Mouse (Mus musculus) liver, embryonic 13.5 days (tissue): ENCODE results near the gene Lrrc41. TPM values are rescaled to one million over a fixed set of nuclear protein-coding genes. Genes with fewer than 3 reads are reported as not detected.
A peak's percentile ranks its signal among the peaks of the same experiment; 100 is the strongest.

Source experiments
- ATAC-seq: fragments of 200-750 bp; cut with Nextera tagmentation; 2 replicates; pipeline ENCODE4 v1.8.0; 2017; ENCODE audit warnings: low read depth, mild to moderate bottlenecking, moderate number of reproducible peaks, moderate library complexity
- DNase-seq: peaks from one replicate; pipeline ENCODE4 v3.0.0; 2022
- H3K27ac ChIP-seq: fragments of 300-500 bp; sonication (generic); 2 replicates; pipeline ENCODE4 v1.5.1; 2015; ENCODE audit warnings: moderate library complexity, mild to moderate bottlenecking, inconsistent platforms
- H3K27me3 ChIP-seq: fragments of 300-500 bp; sonication (generic); 2 replicates; pipeline ENCODE4 v1.6.1; 2015; ENCODE audit warnings: mild to moderate bottlenecking, inconsistent platforms
- H3K36me3 ChIP-seq: fragments of 300-500 bp; sonication (generic); 2 replicates; pipeline ENCODE4 v1.6.1; 2015; ENCODE audit warnings: mild to moderate bottlenecking, inconsistent platforms
- H3K4me1 ChIP-seq: fragments of 300-500 bp; sonication (generic); replicated peaks from 2 replicates; pipeline ENCODE4 v1.6.1; 2015; ENCODE audit warnings: inconsistent platforms
- H3K4me2 ChIP-seq: fragments of 300-500 bp; sonication (generic); 2 replicates; pipeline ENCODE4 v1.6.1; 2015; ENCODE audit warnings: inconsistent platforms, mild to moderate bottlenecking, moderate library complexity
- H3K4me3 ChIP-seq: fragments of 300-500 bp; sonication (generic); replicated peaks from 2 replicates; pipeline ENCODE4 v1.5.1; 2015; ENCODE audit warnings: mild to moderate bottlenecking, inconsistent platforms
- H3K9ac ChIP-seq: fragments of 300-500 bp; sonication (generic); 2 replicates; pipeline ENCODE4 v1.6.1; 2015; ENCODE audit warnings: mild to moderate bottlenecking, inconsistent platforms
- H3K9me3 ChIP-seq: fragments of 300-500 bp; sonication (generic); replicated peaks from 2 replicates; pipeline ENCODE4 v1.6.1; 2016; ENCODE audit warnings: inconsistent platforms
- WGBS: fragments of 180-500 bp; shearing (Covaris S2); methylation state at CpG from one replicate; pipeline ENCODE4 v1.1.7; 2015; ENCODE audit not compliant: insufficient replicate concordance; 5-methylcytosine and 5-hydroxymethylcytosine counted together
- polyA plus RNA-seq: library from polyadenylated mRNA; unstranded; fragments of >200 nt; fragmentation: Nextera tagmentation; extraction: Ambion mirVana; gene quantifications from 2 replicates; pipeline ENCODE4 v1.2.1, GENCODE M21; 2015

Gene Lrrc41
- polyA plus RNA-seq, 1 experiment from 2014 or later, result 28.5 TPM

DNA sequence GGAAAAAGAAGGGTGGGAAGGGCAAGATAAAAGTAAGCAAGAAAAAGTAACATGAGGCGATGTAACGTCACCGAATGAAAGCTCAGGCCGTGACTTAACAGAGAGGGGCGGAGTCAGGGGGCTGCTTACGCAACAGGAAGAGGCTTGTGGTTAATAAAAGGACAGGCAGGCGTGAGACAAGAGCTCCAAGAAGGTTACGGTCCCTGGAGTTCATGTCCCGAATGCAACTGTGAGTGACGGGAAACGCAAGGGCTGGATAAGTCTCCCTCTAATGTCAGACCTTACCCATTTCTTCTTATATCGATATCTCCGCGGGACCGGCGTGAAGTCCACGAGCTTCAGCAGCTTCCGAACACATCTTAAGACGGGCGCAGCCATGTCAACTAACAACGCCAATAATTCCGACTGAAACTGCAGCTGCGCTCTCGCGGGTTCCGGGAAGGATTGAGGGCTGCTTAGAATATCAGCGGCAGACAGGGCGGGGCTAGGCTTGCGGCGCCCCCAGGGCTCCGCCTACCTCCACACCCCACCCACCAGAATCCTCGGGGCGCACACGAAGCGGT, 21.6 kb upstream of the Lrrc41 start, which contains the start of gene Nsun4:
Gene Nsun4, minus strand, starts transcription at position 478 of the 563 bp plus-strand sequence.
- peak; percentile 97 for ATAC-seq
- under 1% methylated on average over 35 of the region's 35 CpGs for WGBS
- Histone ChIP-seq H3K4me3 (peak within 1 kb of the TSS; percentile 73), H3K9me3 (no peaks in the 10 kb centered on the region), H3K27ac (peak within 1 kb of the TSS; percentile 96), H3K36me3 (0 out of 2 replicates have a peak, but pooled peaks cover under 1% of the 10 kb centered on the region), H3K27me3 (no peaks in the 10 kb centered on the region), H3K4me2 (peak within 1 kb of the TSS; percentile 93), H3K9ac (peak within 1 kb of the TSS; percentile 74), H3K4me1 (peaks cover 30% of the 10 kb centered on the region)
- peak; percentile 88 for DNase-seq

DNA sequence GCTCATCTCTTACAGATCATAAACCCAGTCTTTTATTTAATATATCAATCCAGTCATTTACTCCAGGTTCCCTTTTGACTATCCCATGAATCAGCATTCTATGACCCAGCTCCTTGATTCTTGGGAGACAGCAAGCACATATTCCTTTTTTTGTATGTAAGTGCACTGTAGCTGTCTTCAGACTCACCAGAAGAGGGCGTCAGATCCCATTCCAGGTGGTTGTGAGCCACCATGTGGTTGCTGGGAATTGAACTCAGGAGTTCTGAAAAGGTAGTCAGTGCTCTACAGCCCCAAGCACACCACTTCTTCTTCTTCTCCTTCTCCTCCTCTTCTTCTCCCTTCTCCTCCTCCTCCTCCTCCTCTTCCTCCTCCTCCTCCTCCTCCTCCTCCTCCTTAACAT, 17.5 kb upstream of the Lrrc41 start:
- Histone ChIP-seq H3K4me2 (no peak overlapping the region), H3K27ac (no peak overlapping the region), H3K27me3 (no peaks in the 10 kb centered on the region), H3K4me3 (no peak overlapping the region), H3K4me1 (peaks cover 14% of the 10 kb centered on the region), H3K9me3 (no peaks in the 10 kb centered on the region), H3K36me3 (no peaks in the 10 kb centered on the region), H3K9ac (no peak overlapping the region)
- 0% methylated on average over 1 of the region's 1 CpGs for WGBS
- ATAC-seq (no peak), DNase-seq (no peak)

DNA sequence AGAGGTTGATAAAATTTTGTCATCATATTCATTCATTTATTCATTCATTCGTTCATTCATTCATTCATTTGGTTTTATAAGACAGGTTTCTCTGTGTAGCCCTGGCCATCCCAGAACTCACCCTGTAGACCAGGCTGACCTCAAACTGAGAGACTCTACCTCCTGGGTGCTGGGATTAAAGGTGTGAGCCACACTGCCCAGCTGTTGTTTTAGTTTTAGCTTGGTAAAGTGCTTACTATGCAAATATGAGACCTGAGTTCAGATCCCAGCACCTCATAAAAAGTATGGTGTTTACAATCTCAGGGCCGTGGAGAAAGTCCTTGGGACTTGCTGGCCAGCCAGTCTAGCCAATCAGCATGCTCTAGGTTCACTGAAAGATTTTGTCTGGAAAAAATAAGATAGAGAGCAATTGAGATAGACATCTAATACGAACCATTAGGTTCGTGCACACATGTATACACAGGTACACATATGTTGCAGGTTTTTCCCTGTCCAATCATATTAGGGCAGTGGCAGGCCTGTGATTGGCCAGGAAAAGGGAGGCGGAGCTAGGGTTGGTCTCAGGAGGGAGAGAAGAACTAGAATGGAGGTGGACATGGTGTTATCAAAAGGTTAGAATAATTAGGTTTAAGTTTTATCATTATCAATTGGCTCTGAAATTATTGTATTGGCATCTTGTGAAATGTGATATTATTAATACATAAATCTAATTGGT, 15.9 kb upstream of the Lrrc41 start:
- Histone ChIP-seq H3K9ac (no peak overlapping the region), H3K4me1 (peaks cover 13% of the 10 kb centered on the region), H3K36me3 (no peaks in the 10 kb centered on the region), H3K4me2 (no peak overlapping the region), H3K9me3 (no peaks in the 10 kb centered on the region), H3K27me3 (no peaks in the 10 kb centered on the region), H3K27ac (no peak overlapping the region), H3K4me3 (no peak overlapping the region)
- no peak for ATAC-seq
- WGBS, result 64% methylated on average over 5 of the region's 5 CpGs
- no peak for DNase-seq

DNA sequence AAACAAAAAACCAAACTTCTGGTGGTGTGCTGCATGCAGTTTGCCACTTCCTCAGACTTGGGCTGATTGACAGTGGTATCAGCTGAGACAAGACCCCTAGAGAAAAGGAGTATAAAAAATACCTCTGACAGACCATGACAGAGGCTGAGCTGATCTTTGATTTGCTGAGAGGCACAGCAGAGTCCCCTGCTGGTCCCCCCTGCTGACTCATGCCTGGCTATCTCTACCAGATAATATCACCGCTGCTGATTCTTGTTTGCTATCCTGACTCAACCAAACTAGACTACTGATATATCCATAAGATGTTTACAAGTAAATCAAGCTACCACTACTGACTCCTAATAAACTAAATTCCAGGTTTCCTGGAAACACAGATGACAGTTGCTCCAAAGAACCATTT, 11.2 kb upstream of the Lrrc41 start:
- Histone ChIP-seq H3K27ac (no peak overlapping the region), H3K9me3 (no peaks in the 10 kb centered on the region), H3K9ac (no peak overlapping the region), H3K4me2 (no peak overlapping the region), H3K4me1 (peaks cover 11% of the 10 kb centered on the region), H3K36me3 (peaks cover 34% of the 10 kb centered on the region), H3K4me3 (no peak overlapping the region), H3K27me3 (no peaks in the 10 kb centered on the region)
- ATAC-seq (peak; percentile 64), DNase-seq (peak; percentile 15)
- 10% methylated on average over 1 of the region's 1 CpGs for WGBS

DNA sequence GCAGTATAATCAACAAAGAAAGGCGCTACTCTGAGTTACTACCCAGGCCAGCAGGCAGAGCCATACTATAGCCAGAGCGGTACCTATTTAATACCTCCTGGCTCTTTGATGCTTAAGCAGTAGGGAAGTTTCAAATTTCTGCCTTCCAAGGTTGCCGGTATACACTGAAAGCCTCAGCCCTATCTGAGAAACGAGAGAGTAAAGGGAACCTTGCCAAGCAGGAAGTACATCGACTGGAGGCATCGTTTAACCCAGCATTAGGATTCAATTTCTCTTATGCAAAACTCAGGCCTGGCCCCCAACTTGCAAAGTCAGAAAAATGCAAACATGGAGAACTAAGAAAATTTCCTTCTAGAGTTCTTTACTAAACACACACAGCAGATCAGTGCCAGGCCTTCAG, 5.0 kb upstream of the Lrrc41 start:
- H3K4me3 ChIP-seq, result no peak overlapping the region
- H3K9ac ChIP-seq, result no peak overlapping the region
- H3K36me3 ChIP-seq, result peaks cover 58% of the 10 kb centered on the region
- H3K9me3 ChIP-seq, result no peaks in the 10 kb centered on the region
- H3K27ac ChIP-seq, result no peak overlapping the region
- H3K27me3 ChIP-seq, result no peaks in the 10 kb centered on the region
- 79% methylated on average over 6 of the region's 6 CpGs for WGBS
- H3K4me2 ChIP-seq, result no peak overlapping the region
- peaks cover 22% of the 10 kb centered on the region for H3K4me1 ChIP-seq
- DNase-seq, result no peak
- ATAC-seq, result no peak

DNA sequence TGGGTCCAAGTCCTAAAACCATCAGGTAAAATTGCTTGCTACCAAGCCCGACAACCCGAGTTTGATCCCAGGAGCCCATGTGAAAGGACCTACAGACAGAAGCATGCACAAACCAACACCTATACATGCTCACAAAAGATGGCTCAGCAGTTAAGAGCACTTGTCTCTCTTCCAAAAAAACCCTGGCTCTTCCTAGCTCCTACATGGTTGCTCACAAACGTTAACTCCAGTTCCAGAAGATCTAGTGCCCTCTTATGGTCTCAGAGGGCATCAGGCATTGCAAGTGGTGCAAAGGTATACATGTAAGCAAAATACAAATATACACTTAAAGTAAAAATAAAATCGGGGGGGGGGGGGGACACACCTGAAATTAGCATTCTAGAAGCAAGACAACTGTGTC, 1.9 kb upstream of the Lrrc41 start:
- Histone ChIP-seq H3K4me3 (peak overlapping the region; percentile 97), H3K4me2 (peak overlapping the region; percentile 81), H3K4me1 (peaks cover 40% of the 10 kb centered on the region), H3K27me3 (no peaks in the 10 kb centered on the region), H3K9ac (peak overlapping the region; percentile 99), H3K9me3 (no peaks in the 10 kb centered on the region), H3K36me3 (peaks cover 31% of the 10 kb centered on the region), H3K27ac (no peak overlapping the region; the same call in 1 of the 2 replicates)
- 47% methylated on average over 4 of the region's 4 CpGs for WGBS
- ATAC-seq, result no peak
- no peak for DNase-seq

DNA sequence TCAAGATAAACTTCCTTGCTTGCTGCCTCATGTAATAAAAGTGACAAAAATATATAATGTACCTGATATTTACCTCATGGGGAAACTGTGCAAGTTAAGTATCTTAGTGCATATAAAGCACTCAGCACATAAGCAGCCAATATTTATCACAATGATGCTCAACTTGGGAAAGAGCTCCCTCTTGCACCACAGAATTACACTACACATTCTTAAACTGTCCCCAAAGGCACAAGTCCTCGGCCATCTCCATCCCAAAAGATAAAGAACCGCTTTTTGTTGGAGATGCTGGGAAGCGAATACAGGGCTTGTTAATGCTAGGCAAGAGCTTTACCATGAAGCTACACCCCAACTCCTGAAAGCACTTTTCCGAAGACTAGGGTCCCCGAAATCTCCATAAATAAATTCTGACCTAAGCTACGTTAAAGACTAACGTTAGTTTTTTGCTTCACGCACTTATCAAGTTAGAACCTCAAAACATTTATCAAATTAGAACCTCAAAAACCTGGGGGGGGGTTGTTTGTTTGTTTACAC, 859 bp upstream of the Lrrc41 start:
- Histone ChIP-seq H3K36me3 (peaks cover 21% of the 10 kb centered on the region), H3K27me3 (no peaks in the 10 kb centered on the region), H3K4me3 (peak overlapping the region; percentile 97), H3K4me1 (peaks cover 42% of the 10 kb centered on the region), H3K27ac (peak overlapping the region; percentile 76), H3K4me2 (peak overlapping the region; percentile 81), H3K9ac (peak overlapping the region; percentile 99), H3K9me3 (no peaks in the 10 kb centered on the region)
- no peak for ATAC-seq
- peak; percentile 30 for DNase-seq
- under 1% methylated on average over 8 of the region's 8 CpGs for WGBS

DNA sequence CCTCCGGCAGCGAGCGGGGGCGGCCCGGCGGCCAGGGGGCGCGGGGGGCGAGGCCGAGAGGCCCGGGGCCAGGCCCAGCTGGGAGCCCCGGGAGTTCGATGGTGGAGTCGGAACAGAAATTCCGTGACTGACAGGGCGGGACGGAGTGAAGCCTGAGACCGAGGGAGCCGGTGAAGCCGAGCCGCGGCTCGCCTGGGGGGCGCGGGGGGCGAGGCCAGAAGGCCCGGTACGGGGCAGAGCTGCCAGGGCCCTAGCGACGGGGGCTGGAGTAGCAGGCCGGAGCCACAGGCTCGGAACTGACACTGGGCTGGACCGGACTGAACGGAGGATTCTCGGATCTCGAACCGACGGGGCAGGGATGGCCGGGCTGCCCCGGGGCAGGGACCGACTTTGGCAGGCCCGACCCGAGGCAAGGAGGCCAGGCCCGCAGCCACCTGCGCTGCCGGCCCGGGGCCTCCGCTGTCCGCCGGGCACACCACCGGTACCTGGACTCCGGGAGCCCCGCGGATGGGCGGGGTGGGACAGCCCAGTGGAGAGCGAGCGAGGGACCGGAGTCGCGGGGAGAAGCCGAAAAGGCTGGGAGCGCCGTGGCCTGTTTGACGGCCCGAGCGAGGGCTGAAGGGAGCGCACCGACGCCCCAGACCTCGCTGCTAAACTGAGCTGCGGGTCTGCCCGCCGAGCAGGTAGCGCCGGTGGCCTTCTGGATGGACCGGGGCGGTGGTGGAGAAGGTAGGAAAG, 731 bp downstream of the Lrrc41 start:
- H3K27me3 ChIP-seq, result no peaks in the 10 kb centered on the region
- peak overlapping the region; percentile 99 for H3K9ac ChIP-seq
- H3K4me3 ChIP-seq, result peak overlapping the region; percentile 97
- under 1% methylated on average over 75 of the region's 77 CpGs for WGBS
- peak overlapping the region; percentile 86 for H3K4me2 ChIP-seq
- DNase-seq (peak; percentile 60), ATAC-seq (peak; percentile 58)
- peaks cover 17% of the 10 kb centered on the region for H3K36me3 ChIP-seq
- H3K4me1 ChIP-seq, result peaks cover 42% of the 10 kb centered on the region
- peak overlapping the region; percentile 94 for H3K27ac ChIP-seq
- H3K9me3 ChIP-seq, result no peaks in the 10 kb centered on the region

DNA sequence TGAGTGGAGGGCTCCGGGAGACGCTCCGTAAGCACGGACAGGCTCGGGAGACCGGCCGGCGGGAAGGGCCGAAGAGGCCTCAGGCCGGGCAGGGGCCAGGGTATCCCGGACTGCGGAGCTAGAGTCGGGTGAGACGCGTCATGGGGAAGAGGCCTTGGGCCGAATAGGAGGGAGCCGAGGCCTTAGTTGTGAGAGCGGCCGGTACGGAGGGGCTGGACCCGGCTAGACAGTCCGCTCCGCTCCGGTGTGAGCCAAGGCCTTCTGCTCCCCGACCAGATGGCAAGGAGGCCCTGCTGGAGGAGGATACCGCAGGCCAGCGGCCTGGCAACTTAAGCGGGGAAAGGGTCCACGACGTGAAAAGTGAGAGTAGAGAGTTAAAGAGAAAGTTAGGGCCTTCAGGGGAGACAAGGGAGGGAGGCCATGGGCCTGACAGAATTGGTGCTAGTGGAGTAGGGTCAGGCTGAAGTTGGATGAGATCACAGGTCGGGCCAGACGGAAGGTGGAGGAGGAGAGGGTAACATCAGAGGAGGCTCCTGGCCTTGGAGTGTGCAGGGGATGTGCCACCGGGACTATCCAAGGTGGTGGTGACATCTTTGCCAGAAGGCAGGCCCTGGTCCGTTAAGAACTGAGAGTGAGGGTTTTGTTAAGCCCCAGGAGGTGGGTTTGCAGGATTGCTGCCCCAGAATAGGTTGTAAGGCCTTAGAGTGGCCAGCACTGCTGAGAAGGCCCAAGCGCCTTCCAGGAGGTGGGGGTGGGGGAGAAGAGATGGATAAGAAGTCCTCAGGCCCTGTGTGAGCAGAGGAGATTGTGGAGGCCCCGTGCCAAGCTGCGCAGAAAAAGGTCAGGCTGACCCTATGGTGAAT, 1.5 kb downstream of the Lrrc41 start:
- H3K4me3 ChIP-seq, result peak overlapping the region; percentile 97
- H3K27ac ChIP-seq, result peak overlapping the region; percentile 94
- H3K9me3 ChIP-seq, result no peaks in the 10 kb centered on the region
- peaks cover 21% of the 10 kb centered on the region for H3K36me3 ChIP-seq
- H3K9ac ChIP-seq, result peak overlapping the region; percentile 99
- ATAC-seq (peak; percentile 33), DNase-seq (peak; percentile 47)
- H3K4me1 ChIP-seq, result peaks cover 42% of the 10 kb centered on the region
- H3K27me3 ChIP-seq, result no peaks in the 10 kb centered on the region
- peak overlapping the region; percentile 86 for H3K4me2 ChIP-seq
- 1% methylated on average over 37 of the region's 37 CpGs for WGBS

DNA sequence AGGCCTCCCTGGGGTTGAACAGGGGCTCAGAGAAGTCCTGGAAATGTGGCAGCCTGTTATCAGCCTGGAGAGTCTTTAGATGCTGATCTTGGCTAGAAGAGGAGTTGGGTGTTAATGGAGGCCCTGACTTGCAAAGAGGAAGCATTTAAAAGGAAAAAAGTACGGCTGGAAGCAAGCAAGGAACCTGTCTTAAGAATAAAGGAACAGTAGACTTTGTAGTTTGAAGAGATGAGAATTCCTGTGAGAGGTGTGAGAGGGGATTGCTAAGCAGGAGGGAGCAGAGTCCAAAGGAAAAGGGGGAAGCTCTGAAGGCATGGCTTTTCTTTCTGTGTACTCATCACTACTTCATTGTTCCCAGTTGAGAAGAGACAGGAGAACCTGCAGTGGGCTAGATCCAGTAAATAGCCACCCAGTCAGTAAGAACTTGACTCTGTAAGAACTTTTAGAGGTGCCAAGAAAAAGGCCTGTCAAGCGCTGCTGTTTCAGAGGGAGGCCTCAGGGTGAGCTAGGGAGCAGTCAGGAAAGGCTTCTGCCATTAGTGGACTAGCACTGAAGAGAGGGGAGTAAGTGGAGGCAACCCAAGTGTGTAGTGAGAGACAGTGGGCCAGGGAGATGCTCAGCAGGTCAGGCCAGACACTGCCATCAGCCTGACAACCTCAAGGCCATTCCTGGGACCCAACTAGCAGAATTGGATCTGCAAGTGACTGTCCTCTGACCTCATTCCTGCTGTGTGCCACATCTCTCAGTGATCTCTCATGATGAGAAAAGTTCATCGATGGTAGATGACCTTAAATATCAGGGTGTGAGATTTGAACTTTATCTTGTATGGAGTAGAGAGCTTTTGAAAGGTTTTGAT, 2.4 kb downstream of the Lrrc41 start:
- Histone ChIP-seq H3K9me3 (no peaks in the 10 kb centered on the region), H3K36me3 (peaks cover 25% of the 10 kb centered on the region), H3K27me3 (no peaks in the 10 kb centered on the region), H3K9ac (peak overlapping the region; percentile 99), H3K27ac (peak overlapping the region; percentile 94), H3K4me3 (peak overlapping the region; percentile 97), H3K4me2 (peak overlapping the region; percentile 86), H3K4me1 (peaks cover 35% of the 10 kb centered on the region)
- 40% methylated on average over 3 of the region's 3 CpGs for WGBS
- DNase-seq (no peak), ATAC-seq (no peak)
